Mouse (Mus musculus): ENCODE results near the gene Tmtc1.

Gene Tmtc1

DNA sequence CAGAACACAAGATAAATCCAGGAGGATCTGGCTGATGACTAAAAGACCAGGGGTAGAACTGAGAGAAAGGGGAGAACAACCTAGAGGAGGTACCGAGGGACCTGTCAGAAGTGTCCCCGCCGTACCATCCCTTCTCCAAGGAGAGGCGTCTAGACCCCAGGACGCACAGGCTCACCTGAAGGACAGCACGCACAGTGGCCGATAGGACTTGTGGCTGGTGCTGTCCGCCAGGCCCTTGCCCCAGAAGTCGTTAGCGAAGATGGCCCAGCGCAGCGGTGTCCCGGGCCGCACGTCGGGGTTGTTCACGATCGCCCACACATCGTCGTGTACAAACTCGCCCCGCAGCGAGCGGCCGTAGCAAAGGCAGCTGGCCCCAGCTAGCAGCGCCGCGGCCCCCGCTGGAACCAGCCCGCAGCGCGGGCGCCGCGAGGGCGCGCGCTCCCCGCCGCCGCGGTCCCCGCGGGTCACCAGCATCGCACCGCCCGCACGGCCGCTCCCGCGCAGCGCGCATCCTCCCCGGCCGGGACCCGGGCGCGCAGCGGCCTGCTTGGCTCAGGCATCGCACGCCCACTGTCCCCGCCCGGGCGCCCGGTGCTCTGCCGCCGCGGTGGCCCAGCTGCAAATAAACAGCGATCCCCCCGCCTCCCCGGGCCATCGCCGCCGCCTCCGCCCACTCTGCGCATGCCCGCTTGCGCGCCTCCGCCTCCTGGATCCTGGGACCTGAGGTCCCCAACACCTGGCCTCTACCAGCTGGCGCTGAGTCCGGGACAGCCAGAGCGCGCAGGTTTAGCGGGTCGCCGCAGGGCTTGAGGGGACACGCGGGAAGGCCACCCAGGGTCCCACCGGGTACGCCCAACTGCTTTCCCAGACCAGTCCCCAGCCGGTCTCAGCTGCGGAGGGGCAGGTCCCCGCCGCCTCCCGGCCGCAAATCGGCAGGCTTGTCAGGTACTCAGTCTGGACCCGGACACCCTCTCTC lies at the start of gene Tmtc1:
Gene Tmtc1, minus strand, starts transcription at position 664 of the 976 bp plus-strand sequence.
- CTCF ChIA-PET, result no interaction called here

DNA sequence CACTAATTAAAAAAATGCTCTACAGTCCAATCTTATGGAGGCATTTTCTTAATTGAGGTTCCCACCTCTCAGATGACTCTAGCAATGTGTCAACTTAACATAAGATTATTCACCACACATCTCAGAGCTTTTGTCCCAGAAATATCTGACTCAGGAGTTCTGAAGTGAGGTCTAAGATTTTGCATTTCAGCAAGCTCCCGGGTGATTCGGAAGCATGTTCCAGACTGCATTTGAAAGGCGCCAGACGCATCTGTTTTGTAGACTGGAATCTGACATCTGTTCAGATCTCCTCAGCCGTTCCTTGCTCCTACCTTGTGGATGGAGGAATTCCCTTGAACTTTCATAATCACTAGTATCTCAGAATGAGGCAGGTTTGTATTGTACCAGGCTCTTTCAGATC lies 47.7 kb upstream of the Tmtc1 start:
- CTCF ChIA-PET, result no interaction called here

DNA sequence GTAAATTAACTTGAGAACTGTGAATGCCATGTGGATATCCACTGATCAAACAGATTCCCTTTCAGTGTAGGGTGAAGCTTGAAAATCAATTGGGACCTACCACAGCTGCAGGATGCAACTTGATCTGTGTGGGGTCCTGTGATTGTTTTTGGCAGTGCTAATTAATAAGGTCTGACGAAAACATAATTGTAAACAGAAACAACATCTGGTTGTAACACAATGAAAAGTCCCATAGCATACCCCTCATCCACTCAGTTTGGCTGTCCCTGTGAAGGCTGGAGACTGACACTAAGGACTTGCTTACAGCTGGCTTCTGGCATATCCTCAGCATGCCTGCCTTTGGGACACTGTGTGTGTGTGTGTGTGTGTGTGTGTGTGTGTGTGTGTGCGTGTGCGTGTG lies 42.6 kb upstream of the Tmtc1 start:
- CTCF ChIA-PET, result no interaction called here

GRCm38 (mm10) chr6:148481894-148482293 lies 37.7 kb upstream of the Tmtc1 start:
- CTCF ChIA-PET, result no interaction called here

- CTCF ChIA-PET, result no interaction called here
Observed at GRCm38 (mm10) chr6:148479671-148480237, 35.6 kb upstream of the Tmtc1 start.

DNA sequence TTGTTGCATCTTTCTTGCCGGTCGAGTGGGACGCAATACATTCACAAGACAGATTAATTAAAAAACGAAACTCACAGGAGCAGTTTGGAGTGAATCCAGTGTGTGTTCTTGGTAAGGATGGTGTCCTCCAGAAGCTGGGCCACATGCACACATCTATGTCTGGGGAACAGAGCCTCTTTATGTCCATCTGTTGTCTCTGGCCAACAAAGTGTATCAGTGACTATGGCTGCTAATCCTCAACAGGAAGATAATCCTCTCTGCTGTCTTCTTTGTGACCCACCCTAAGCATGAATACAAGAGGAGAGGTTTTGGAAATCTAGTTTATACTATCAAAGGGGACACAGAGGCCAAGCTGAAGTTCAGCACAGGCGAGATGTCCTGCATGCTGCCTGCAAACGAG lies 34.2 kb upstream of the Tmtc1 start:
- CTCF ChIA-PET, result no interaction called here

DNA sequence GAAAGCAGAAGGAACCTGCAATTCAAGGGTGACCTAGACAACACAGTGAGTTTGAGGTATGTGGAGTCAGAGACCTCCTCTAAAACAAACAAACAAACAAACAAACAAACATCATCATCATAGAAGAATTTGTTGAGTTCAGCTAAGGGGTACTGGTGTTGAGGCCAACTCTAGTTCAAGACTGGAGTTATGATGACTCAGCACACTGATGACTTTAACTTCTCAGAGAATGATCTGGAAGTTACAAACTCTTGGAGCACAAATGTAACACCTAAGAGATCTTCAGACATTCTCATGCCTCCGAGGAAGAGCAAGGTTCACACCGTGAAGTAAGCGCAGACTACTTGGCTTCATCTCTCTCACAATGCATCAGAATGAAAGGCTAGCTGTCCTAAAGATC lies 28.1 kb upstream of the Tmtc1 start:
- CTCF ChIA-PET, result no interaction called here

DNA sequence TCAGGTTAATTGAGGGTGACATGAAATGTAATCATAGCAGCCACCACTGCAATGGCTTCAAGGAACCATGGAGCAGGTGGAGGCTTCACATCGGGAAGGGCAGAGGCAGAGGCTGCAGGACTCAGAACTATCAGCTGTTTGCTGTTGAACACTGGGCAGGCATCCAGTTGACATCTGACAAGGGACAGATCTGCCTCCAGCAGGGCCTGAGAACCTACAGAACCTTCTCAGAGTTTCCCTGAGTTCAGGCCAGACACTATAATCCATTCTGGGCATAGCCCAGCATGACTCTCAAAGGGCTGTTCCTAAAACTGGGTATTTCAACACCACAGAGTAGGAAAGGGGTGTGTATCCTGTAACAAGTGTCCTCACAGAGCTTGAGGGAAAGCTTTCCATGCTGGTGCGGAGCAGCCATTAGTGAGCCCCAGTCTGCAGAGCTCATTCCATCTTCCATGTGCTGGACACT lies 23.8 kb upstream of the Tmtc1 start:
- CTCF ChIA-PET, result no interaction called here

DNA sequence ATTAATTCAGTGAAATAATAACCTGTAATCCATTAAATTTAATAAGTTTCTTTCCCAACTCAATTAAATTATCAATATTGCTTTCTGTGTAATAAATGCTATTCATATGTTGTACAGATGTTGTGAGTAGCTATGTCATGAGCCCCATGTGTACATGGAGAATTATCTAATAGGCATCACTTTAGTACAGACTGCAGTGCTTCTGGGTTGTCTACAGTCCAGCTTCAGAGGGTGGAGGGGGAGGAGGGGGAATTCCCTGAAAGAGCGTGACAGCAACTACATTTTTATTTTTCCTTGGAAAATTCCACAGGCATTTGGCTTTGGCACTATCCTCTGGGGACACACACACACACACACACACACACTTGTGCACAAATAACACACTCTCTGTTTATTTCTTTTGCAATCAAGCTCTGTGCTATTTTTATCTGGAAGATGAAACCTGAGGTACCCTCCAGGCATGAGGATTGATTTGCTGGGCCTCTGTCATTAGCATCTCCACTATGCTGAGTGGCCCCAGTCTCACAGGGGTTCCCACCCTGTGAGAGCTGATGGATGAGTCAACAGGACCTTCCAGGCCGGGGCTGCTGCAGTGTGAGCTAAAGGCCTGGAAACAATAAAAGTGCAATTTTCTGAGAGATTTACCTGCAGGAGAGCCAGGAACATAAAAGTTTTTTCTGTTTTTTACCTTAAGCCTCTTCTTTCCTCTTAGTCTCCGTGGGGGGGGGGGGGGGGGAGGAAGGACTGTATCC lies 23.2 kb upstream of the Tmtc1 start:
- CTCF ChIA-PET, result no interaction called here

- CTCF ChIA-PET, result interaction anchor here (0.7 kb wide), 1 partner anchor 132 kb away, joined by 4 read pairs; no protein-coding TSS in a partner anchor
Observed at GRCm38 (mm10) chr6:148459636-148460035, 15.4 kb upstream of the Tmtc1 start.

DNA sequence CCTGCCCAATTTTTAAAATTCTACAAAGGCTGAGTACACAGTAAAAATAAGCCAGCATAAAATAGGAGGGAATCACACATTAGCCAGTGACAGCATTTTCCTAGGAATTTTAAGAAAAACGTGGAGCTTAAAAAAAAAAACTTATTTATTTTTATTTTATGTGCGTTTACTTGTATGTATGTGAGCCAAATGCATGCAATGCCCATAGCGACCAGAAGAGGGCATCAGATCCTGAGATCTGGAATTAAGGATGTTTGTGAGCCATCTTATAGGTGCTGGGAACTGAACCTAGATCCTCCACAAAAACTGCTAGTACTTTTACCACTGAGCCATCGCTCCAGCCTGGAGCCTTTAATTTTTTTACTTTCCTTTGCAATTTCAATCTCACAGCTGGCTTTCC lies 11.3 kb upstream of the Tmtc1 start:
- CTCF ChIA-PET, result no interaction called here

DNA sequence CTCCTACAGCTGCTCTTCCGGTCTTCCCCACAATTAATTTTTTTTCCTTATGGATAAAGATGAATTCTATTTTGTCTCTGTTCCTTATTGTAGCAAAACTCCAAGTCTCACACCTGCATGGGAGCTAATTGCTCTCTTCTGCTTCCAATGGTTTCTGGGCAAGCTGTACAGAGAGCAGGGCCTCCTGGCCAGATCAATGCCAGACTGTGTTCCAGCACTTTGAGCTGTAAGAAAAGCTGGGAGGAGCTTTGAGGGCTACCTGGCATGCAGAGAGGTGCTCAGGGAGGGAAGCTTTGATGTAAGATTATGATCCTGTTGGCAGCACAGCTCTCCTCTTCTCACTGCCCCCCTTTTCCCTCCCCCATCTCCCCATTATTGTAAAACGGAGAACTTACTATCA lies 10.6 kb upstream of the Tmtc1 start:
- CTCF ChIA-PET, result no interaction called here

GRCm38 (mm10) chr6:148448151-148448550 lies 4.0 kb upstream of the Tmtc1 start:
- CTCF ChIA-PET, result no interaction called here

DNA sequence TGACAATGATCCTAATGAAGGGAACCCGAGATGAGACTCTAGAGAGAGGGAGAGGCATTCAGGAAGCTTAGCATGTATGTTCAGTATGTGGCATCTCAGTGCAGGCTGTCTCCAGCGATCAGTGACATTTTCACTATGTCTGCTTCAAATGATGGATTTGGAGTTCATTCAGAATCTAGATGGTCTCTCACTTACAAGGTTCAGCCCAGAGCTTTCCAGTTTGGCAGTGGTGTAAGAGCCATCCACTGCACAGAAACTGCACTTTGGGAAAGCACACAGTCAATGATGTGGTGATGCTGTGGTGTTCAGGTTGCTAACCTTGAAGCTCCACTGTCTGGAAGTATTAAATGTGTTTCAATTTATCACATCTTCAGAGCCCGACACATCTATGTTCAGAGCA lies 1.9 kb upstream of the Tmtc1 start:
- CTCF ChIA-PET, result no interaction called here

DNA sequence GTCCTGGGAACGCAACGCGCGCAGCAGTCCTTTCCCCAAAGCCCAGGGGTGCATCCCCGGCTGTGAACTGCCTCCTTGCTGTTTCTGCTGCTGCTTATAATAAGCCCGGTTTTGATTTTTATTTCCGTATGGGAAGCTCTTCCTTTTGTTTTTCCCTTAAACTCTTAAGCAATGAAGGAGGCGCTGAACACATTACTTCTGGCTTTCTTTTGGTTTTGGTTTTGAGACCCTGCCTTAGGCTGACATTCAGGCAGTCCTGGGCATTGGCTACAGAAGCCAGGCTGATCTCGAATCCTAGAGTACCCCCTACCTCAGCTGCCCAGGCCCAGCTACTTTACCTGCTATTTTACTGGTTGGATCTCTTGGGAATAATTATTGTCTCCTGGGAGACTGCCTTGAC lies 607 bp upstream of the Tmtc1 start:
- CTCF ChIA-PET, result no interaction called here

DNA sequence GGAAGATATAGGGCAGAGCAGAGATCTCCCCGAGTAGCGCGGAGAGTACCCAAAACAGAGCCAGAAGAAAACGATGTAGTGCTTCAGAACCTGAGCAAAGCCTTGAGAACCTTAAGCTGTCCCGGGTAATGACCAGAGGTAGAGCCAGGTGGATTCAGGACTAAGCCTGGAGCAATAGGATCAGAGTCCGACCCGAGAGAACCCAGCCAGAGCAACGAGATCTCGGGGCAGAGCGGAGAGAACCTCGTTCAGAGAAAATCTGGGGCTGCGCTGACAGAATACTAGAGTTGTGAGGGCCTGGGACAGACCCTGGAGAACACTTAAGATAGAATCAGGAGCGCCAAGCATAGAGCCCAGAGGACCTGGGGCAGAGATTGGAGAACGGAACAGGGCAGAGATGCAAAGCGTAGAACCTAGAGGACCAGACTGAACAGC lies 881 bp downstream of the Tmtc1 start:
- CTCF ChIA-PET, result no interaction called here

GRCm38 (mm10) chr6:148442671-148443290 lies 1.4 kb downstream of the Tmtc1 start:
- CTCF ChIA-PET, result no interaction called here

GRCm38 (mm10) chr6:148441871-148442270 lies 2.3 kb downstream of the Tmtc1 start:
- CTCF ChIA-PET, result no interaction called here

- CTCF ChIA-PET, result interaction anchor here (0.7 kb wide), 1 partner anchor 48 kb away, joined by 3 read pairs; no protein-coding TSS in a partner anchor
Observed at GRCm38 (mm10) chr6:148439101-148439500, 5.1 kb downstream of the Tmtc1 start.

DNA sequence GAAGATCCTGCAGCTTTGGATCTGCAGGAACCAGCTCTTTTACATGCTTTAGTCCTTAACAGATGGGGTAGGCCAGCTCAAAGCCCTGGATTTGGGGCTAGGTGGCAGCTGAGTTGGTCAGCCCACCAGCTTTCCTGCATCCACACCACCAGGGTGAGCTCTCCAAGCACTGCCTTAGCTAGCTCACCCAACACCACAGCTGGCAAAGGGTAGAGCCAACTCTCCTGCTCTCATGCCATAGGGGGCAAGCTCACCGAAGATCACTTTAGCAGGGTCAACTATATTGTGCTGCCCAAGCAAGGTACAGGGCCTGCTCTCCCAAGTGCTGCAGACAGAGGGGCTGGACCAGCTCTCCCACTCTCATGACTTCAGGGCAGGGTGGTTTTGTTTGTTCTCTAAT lies 6.6 kb downstream of the Tmtc1 start:
- CTCF ChIA-PET, result no interaction called here

- CTCF ChIA-PET, result no interaction called here
Observed at GRCm38 (mm10) chr6:148436441-148437001, 7.7 kb downstream of the Tmtc1 start.

- CTCF ChIA-PET, result no interaction called here
Observed at GRCm38 (mm10) chr6:148421577-148421976, 22.6 kb downstream of the Tmtc1 start.

Data from spleen, embryonic (tissue).